Mouse (Mus musculus) Muller cell, postnatal 12 days (primary cell): ENCODE measurements around the gene BC005537.

Experiments used
- DNase-seq: peaks from one replicate; pipeline ENCODE4 v3.0.0-alpha.2; 2015; ENCODE audit errors: inconsistent ontology term

The BC005537 gene

DNA sequence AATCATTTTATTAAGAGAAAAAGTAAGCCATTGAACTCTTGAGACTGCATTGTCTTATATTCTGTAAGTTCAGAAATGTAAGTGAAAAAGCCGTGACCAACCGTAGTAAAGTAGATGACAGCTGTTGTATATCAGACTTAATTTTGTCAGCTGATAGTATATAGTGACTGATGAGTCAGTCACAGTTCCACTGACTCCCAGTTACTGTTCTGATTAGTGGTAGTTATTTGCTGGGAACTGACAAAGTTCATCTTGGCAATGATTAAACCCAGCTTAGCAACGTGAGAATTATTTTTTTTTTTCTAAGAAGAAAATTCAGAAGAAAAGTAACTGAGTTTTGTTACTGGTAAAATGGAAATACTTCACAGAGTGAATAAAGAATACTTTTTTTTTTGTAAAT lies 40.2 kb downstream of the BC005537 start:
- no peak for DNase-seq

DNA sequence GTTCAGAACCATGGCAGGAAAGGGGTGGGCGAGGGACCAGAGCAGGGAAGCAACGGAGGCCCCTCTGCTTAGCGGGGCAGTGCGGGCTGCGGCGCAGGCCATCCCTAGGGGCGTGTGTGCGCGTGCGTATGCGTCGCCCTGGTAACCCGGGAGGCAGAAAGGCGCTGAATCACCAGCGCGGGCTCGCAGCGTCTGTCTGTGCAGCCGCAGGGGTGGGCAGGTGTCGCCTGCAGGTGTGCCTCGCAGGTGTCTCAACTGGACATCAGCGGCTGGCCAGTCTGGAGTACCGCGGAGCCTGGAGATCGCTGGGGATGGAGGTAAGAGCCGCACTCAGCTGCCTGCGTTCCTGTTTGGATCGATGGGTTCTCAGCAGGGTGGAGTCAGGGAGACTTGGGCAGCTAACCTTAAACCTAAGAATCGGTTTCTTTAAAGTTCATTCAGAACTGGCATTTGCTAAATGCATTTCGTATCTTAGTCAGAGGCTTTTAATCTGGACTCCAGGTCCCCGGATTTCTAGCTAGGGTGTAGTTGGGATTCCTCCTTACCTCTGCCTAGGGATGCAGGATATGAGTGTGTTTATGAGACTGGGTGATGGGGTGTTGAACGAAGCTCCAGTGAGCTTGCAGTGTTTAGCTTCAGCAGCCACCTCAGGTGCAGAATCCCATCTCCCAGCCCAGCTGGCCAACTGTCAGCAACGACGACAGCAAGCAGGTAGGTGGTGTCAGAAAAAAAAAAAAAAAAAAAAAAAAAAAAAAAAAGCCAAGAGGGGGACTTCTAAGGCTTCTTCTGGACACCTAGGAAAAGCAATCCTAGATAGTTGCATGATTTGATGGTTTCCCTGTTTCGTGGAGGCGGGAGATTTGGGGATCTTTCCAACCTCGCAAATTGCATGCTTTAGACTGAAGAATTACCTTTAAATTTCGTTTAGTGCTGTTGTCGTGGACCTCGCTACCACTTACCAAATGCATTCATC lies 43.8 kb downstream of the BC005537 start, which contains the start of gene D130043K22Rik:
Gene D130043K22Rik, plus strand, starts transcription at position 153 of the 973 bp plus-strand sequence.
- peak; percentile 39 for DNase-seq

DNA sequence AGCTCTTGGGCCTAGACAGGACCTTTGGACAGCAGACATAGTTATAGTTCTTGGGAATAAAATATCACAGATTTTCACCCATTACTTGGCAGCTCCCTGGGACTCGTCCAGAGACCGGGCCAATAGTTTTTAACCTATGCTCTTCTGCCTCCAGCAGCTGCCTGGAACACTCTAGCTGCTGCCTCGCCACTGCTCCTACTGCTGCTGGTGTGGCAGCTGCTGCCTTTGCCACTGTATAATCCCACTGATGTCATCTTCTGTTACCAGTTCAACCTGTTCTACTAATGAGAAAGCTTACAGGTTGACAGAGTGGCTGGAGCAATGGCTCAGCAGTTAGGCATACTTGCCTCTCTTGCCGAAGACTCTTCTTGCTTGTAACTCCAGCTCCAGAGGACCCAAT lies 47.9 kb downstream of the BC005537 start:
- no peak for DNase-seq

DNA sequence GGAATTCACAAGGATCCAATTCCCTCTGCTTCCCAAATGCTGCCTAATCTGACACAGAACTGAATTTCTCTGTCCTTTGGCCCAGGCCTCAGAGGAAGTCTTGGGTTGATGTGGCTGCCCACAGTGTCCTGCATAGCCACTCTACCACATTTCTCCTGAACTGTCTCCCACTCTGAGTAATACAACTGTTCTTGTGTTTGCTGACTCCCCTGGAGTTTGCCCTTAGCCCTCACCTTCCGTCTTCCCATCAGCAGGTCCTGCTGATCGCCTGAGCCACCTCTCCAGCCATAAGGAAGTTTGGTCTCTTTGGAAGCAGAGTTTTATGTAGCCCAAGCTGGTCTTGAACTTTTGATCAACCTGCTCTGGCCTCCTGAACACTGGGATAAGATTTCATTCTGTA lies 50.5 kb downstream of the BC005537 start:
- DNase-seq = no peak

DNA sequence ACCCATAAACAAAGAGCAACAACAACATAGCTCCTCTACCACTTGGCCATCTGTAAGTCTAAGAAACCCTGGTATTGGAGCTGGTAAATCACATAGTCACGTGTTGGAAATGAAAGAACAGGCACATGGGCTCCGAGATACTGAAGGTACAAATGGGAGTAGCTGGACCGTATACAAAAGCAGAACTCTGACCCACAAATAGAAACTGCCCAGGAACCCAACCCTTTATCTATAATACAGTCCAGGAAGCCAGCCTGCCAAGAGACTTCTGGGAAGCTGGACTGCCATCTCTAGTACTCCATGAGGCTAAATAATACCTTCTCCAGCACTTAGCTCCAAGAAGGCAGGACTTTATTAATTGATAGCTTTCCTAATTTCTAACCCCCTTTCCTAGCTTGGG lies 51.1 kb downstream of the BC005537 start:
- no peak for DNase-seq

DNA sequence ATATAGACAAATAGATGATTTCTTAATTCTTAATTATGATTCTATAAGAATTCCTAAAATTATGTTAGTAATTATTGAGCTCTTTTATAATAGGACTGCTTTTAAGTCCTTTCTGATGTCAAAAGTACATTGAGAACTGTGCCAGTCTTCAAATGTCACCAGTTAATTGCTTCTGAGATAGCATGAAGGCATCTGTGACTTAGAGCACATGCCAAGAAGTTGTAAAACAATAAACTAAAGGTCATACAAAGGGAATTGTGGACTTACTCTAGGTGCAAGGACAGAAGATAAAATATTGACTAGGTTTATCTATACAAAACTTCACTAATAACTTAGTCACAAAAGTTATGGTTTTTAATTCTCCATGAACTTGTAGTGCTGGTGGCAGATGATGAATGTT lies 57.7 kb downstream of the BC005537 start:
- no peak for DNase-seq

DNA sequence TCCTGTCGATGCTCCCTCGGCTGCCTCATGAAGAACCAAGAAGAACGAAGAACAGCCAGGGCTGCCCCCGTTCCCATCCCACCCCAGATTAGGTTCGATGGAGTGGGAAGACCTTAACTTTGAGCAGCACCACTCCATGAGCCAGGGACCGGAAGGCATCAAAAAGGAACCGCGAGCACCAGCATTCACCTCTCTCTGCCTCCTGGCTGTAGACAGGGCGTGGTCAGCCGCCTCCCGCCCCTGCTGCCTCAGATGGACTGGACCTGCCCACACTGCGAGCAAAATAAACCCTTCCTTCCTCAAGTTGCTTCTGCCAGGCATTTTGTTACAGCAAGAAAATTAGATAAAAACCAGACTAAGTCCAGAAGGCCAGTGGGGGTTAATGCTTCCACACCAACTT lies 59.6 kb downstream of the BC005537 start:
- DNase-seq = no peak

DNA sequence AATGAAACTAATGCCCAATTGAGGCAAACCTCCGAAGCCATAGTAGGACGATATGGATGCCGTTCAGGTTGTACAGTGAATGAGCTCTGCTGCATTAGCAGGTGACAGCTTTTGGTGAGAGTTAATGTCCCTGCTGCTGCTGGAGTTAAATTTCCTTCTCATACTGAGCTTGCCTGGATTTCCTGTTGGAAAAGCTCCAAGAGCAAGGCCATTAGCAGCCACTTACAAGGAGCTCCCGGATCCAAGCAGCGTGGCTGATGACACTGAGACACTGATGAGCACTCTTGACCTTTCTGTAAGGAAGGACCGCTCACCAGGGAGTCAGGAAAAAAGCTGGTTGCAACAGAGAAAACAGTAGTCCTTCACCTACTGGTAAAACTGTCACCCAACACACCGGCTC lies 60.6 kb downstream of the BC005537 start:
- no peak for DNase-seq

DNA sequence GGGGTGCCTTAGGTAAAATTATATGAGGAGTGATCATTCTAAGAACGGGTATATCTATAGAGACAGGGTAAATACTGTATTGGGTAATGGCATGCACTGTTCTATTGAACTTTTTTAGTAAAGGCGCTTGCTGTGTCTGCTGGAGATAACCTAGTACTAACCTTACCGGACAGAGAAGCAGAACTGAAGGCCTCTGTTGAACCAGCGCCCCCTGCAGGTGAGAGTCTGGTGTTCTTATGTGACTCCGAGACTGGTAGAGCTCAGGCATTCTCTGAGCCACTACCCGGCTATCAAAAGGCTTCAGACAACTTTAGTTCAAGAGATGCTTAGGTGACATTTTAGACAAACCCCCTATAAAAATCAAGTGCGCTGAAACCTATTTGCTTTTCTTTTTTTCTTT lies 61.1 kb downstream of the BC005537 start:
- no peak for DNase-seq
